Mouse (Mus musculus) erythroblast, embryonic 14.5 days (primary cell): ENCODE data around the gene Lmbrd2.

Experiments used
- GATA1 ChIP-seq: IDR thresholded peaks from 2 replicates; pipeline ENCODE4 v1.6.1; 2012; ENCODE audit warnings: low read length, inconsistent platforms, mixed read lengths
- TAL1 ChIP-seq: IDR thresholded peaks from 3 replicates; pipeline ENCODE4 v1.6.1; 2012; ENCODE audit warnings: low read length, inconsistent platforms, mixed read lengths

DNA sequence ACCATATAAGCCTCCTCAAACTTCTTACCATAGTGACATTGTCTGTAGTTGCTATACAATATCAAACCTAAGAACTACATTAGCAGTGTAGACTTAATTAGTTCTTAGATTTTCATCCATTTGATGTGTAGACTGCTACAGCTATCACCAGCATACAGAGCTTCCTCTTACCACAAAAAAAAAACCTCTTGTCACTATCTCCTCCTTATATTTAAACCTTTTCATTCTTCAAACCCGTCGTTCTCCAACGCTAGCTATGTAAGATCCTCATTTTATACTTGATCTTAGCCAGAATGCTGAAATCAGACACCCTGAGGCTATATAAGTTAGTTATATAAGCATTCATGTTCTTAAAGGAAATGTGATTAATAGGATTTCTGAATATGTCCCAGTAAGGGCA is 36.7 kb downstream of the Lmbrd2 start:
- TF ChIP-seq TAL1 (no peak), GATA1 (no peak)
